Mouse (Mus musculus) kidney, adult 2 months (tissue): ENCODE data around the gene Fam124b.

ENCODE experiments used
- CTCF ChIP-seq: fragments of 200-500 bp; conservative IDR thresholded peaks from 2 replicates; pipeline ENCODE4 v1.5.1; 2011; ENCODE audit warnings: low read depth, mild to moderate bottlenecking, control low read depth, low read length, moderate library complexity, mixed read lengths; ENCODE audit not compliant: insufficient read depth, insufficient read length
- POLR2A ChIP-seq: fragments of 200-500 bp; IDR thresholded peaks from one replicate; pipeline ENCODE4 v1.6.1; 2011; ENCODE audit warnings: low read depth, low read length, control low read depth

DNA sequence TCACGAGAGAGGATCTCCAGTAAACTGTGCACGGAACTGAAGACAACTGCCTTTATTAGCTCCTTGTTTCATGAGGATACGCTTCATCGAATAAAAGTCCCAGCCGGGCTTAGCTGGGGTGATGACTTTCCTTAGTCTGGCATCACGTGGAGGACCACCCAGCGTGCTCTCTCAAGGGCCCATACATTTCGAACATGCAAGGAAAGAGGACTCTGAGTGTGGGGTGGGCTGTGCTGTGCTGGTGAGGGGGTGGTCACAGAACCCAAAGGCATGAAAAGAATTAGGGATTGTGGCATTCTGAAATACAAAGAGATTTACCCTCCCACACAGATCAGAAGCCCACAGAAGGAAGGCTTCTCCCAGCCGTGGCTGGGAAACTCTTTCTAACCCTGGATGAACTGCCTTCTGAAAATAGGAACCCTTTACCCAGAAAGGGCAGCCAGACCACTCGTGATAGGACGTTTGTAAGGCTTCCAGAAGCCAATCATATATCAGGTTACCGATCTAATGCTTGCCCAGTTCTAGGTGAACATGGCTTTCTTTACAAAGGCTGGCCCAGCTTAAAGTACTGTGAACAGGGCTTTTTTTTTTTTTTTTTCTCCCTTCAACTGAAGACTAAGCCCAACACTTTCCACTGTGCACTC, 21.9 kb upstream of the Fam124b start:
- TF ChIP-seq CTCF: no peak
- no peak for TF ChIP-seq POLR2A
